Mouse (Mus musculus) cerebellum, adult 8-10 months (tissue): ENCODE data around the gene Cltc.

Experiments
- DNase-seq: peaks from one replicate; pipeline ENCODE4 v3.0.0; 2022

Cltc gene

GRCm38 (mm10) chr11:86644553-86644952 is 112.8 kb downstream of the Cltc start:
- no peak for DNase-seq
